Mouse (Mus musculus) CH12.LX (cell line): ENCODE data around the gene Pgam2.

Experiments used
- BHLHE40 ChIP-seq: IDR thresholded peaks from 2 replicates; pipeline ENCODE4 v1.6.1; 2011; ENCODE audit warnings: mild to moderate bottlenecking, low read depth, low read length, improper control_type of control experiment
- CTCF ChIP-seq, 2 experiments: IDR thresholded peaks in 1 of 2; conservative IDR thresholded peaks in 1 of 2; 2 replicates each; pipeline ENCODE4 v1.5.1; 2011 to 2012; ENCODE audit warnings: low read depth in 2 of 2, low read length in 2 of 2, improper control_type of control experiment in 1 of 2, inconsistent platforms in 1 of 2, mild to moderate bottlenecking in 1 of 2, moderate library complexity in 1 of 2
- ELF1 ChIP-seq: IDR thresholded peaks from 2 replicates; pipeline ENCODE4 v1.6.1; 2014; ENCODE audit warnings: low read depth, mild to moderate bottlenecking, inconsistent platforms, low read length, improper control_type of control experiment
- EP300 ChIP-seq: IDR thresholded peaks from 2 replicates; pipeline ENCODE4 v1.6.1; 2011; ENCODE audit warnings: low read length, improper control_type of control experiment
- MAFK ChIP-seq: IDR thresholded peaks from 2 replicates; pipeline ENCODE4 v1.6.1; 2011; ENCODE audit warnings: low read length, improper control_type of control experiment; ENCODE audit not compliant: insufficient replicate concordance
- MEF2A ChIP-seq: IDR thresholded peaks from 2 replicates; pipeline ENCODE4 v1.6.1; 2014; ENCODE audit warnings: low read depth, mild to moderate bottlenecking, inconsistent platforms, low read length, improper control_type of control experiment, borderline replicate concordance
- ZC3H11A ChIP-seq: IDR thresholded peaks from 2 replicates; pipeline ENCODE4 v1.6.1; 2012; ENCODE audit warnings: low read depth, mild to moderate bottlenecking, inconsistent platforms, low read length, improper control_type of control experiment
- ZMIZ1 ChIP-seq: IDR thresholded peaks from 2 replicates; pipeline ENCODE4 v1.6.1; 2012; ENCODE audit warnings: low read depth, mild to moderate bottlenecking, inconsistent platforms, low read length, improper control_type of control experiment
- ZNF384 ChIP-seq: IDR thresholded peaks from 2 replicates; pipeline ENCODE4 v1.6.1; 2012; ENCODE audit warnings: low read depth, low read length, improper control_type of control experiment, inconsistent platforms

DNA sequence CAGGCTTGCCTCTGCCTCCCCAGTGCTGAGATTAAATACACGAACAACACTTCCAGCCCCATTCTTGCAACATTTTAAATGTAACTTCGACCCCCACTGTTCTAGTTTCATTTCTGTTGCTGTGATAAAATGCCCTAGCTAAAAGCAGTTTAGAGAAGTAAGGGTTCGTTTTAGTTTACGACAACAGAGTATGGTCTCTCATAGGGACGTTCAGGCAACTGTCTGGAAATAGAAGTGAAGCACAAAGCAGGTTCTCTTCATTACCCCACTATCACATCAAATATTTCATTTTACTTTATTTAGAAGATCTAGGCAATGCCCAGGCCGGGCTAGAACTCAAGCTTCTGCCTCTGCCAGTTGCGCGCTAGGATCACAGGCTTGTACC lies 15.9 kb downstream of the Pgam2 start:
- TF ChIP-seq BHLHE40: no peak
- no peak for TF ChIP-seq ZNF384
- TF ChIP-seq CTCF (conservative IDR thresholded peaks at IDR 0.05 in 1 of 2, IDR thresholded peaks at IDR 0.05 in 1 of 2; ENCODE audit: low read depth in 2 of 2, low read length in 2 of 2): no peak
- TF ChIP-seq EP300: no peak
- TF ChIP-seq MEF2A: no peak
- TF ChIP-seq ZC3H11A: no peak
- no peak for TF ChIP-seq ELF1
- TF ChIP-seq MAFK: no peak
- TF ChIP-seq ZMIZ1: no peak
